Mouse (Mus musculus) MEL (cell line): ENCODE results near the gene Adcy7.

ENCODE experiments used
- BHLHE40 ChIP-seq: IDR thresholded peaks from 2 replicates; pipeline ENCODE4 v1.6.1; 2012; ENCODE audit warnings: low read depth, mild to moderate bottlenecking, inconsistent platforms, low read length, improper control_type of control experiment, borderline replicate concordance
- E2F4 ChIP-seq: IDR thresholded peaks from 2 replicates; pipeline ENCODE4 v1.6.1; 2011; ENCODE audit warnings: low read depth, low read length, improper control_type of control experiment, borderline replicate concordance

- TF ChIP-seq E2F4 = no peak
- no peak for TF ChIP-seq BHLHE40
Observed at GRCm38 (mm10) chr8:88291305-88291690, 19.1 kb downstream of the Adcy7 start.
